ENCODE assay signal across 8 mouse cellular contexts in the genomic region with DNA sequence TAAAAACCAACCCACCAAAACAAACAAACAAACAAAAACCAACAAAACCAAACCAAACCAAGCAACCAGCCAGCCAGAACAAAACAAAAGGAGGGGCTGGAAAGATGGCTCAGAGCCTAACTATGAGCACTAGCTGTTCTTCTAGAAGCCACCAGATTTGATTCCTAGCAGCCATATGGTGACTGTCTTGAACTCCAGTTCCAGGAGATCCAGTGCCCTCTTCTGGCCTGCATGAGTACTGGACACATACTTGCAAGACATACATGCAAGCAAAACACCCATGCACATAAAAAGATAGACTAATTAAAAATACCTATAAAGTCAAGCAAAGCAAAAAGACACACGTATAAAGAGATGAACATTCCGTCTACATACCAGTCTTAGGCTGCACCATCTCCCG. TPM values are rescaled to one million over a fixed set of nuclear protein-coding genes. Genes with fewer than 3 reads are reported as not detected.
DNase-seq lines count a peak whose midpoint lies in the region; ATAC-seq lines count a peak whose summit lies in the region.

No protein-coding gene starts in this region.

- H3K27ac ChIP-seq in midbrain, embryonic 14.5 days (replicated peaks; ENCODE audit: low read depth, low read length) = no peak overlapping the region
- no peak overlapping the region for H3K27ac ChIP-seq in midbrain, embryonic 11.5 days (ENCODE audit: low read depth, low read length)
- H3K27ac ChIP-seq in embryonic facial prominence, embryonic 14.5 days (replicated peaks; ENCODE audit: low read depth, low read length) = no peak overlapping the region

- H3K4me1 ChIP-seq in midbrain, embryonic 14.5 days (ENCODE audit: control insufficient read depth, insufficient read depth, low read length) = no peaks in the 10 kb centered on the region
- H3K4me1 ChIP-seq in midbrain, embryonic 11.5 days (ENCODE audit: control insufficient read depth, insufficient read depth, low read length) = no peaks in the 10 kb centered on the region
- H3K4me1 ChIP-seq in embryonic facial prominence, embryonic 14.5 days (ENCODE audit: control insufficient read depth, insufficient read depth, low read length) = no peaks in the 10 kb centered on the region

- 95% methylated on average over 3 of the region's 3 CpGs for WGBS in midbrain, embryonic 14.5 days
- WGBS in midbrain, embryonic 11.5 days = 94% methylated on average over 3 of the region's 3 CpGs
- WGBS in embryonic facial prominence, embryonic 14.5 days = 90% methylated on average over 3 of the region's 3 CpGs

- no peak overlapping the region for H3K9ac ChIP-seq in midbrain, embryonic 14.5 days (replicated peaks; ENCODE audit: low read length)
- no peak overlapping the region for H3K9ac ChIP-seq in midbrain, embryonic 11.5 days (ENCODE audit: low read length)
- no peak overlapping the region for H3K9ac ChIP-seq in embryonic facial prominence, embryonic 14.5 days (ENCODE audit: low read depth, low read length)

- no peak for ATAC-seq in midbrain, embryonic 14.5 days (ENCODE audit: low FRiP score, low TSS enrichment)
- ATAC-seq in midbrain, embryonic 11.5 days (ENCODE audit: low FRiP score) = no peak
- no peak for ATAC-seq in embryonic facial prominence, embryonic 14.5 days (ENCODE audit: low read depth)
- peak; percentile 34; the same call in 1 of the 2 replicates for ATAC-seq in neutrophil, adult 5-6 weeks (ENCODE audit: extremely low read depth, insufficient number of reproducible peaks, low FRiP score, poor library complexity, severe bottlenecking)
- no peak for ATAC-seq in activated CD4-positive, CD25-positive, alpha-beta regulatory T cell, adult 4 months

- H3K36me3 ChIP-seq in midbrain, embryonic 14.5 days (ENCODE audit: control insufficient read depth, insufficient read depth, low read length) = no peaks in the 10 kb centered on the region
- no peaks in the 10 kb centered on the region for H3K36me3 ChIP-seq in midbrain, embryonic 11.5 days (ENCODE audit: control insufficient read depth, insufficient read depth, low read length)
- H3K36me3 ChIP-seq in embryonic facial prominence, embryonic 14.5 days (ENCODE audit: control insufficient read depth, insufficient read depth, low read length) = no peaks in the 10 kb centered on the region

- no peaks in the 10 kb centered on the region for H3K9me3 ChIP-seq in midbrain, embryonic 14.5 days (ENCODE audit: control insufficient read depth, low read length)
- no peaks in the 10 kb centered on the region for H3K9me3 ChIP-seq in midbrain, embryonic 11.5 days (ENCODE audit: control insufficient read depth, low read length)
- peaks cover 3% of the 10 kb centered on the region; the same call in 1 of the 2 replicates for H3K9me3 ChIP-seq in embryonic facial prominence, embryonic 14.5 days (ENCODE audit: control insufficient read depth, low read length)

- H3K4me2 ChIP-seq in midbrain, embryonic 14.5 days (ENCODE audit: low read length) = no peak overlapping the region
- H3K4me2 ChIP-seq in midbrain, embryonic 11.5 days = no peak overlapping the region
- H3K4me2 ChIP-seq in embryonic facial prominence, embryonic 14.5 days (ENCODE audit: low read depth, low read length) = no peak overlapping the region

- H3K4me3 ChIP-seq in midbrain, embryonic 14.5 days (replicated peaks; ENCODE audit: low read depth, low read length) = no peak overlapping the region
- no peak overlapping the region for H3K4me3 ChIP-seq in midbrain, embryonic 11.5 days (ENCODE audit: low read depth, low read length)
- H3K4me3 ChIP-seq in embryonic facial prominence, embryonic 14.5 days (ENCODE audit: low read depth, low read length) = no peak overlapping the region

- H3K27me3 ChIP-seq in midbrain, embryonic 14.5 days (ENCODE audit: control insufficient read depth, insufficient read depth, low read length) = no peaks in the 10 kb centered on the region
- H3K27me3 ChIP-seq in midbrain, embryonic 11.5 days (ENCODE audit: control insufficient read depth, insufficient read depth, low read length) = no peaks in the 10 kb centered on the region
- H3K27me3 ChIP-seq in embryonic facial prominence, embryonic 14.5 days (replicated peaks; ENCODE audit: control insufficient read depth, insufficient read depth, low read length) = no peaks in the 10 kb centered on the region

- peak; percentile 62 for DNase-seq in embryo, embryonic 10 days (ENCODE audit: low spot score)
- DNase-seq in embryo, embryonic 9.5 days (ENCODE audit: extremely low spot score) = no peak
- DNase-seq in midbrain, embryonic 14.5 days = peak; percentile 30
- no peak for DNase-seq in midbrain, embryonic 11.5 days (ENCODE audit: low spot score, missing footprints)
- DNase-seq in embryonic facial prominence, embryonic 14.5 days (ENCODE audit: low spot score) = peak; percentile 59
- DNase-seq in MN1 (ENCODE audit: low spot score) = no peak

RNA-seq across cellular contexts. Expression of gene Cmtm8, which starts 43.7 kb away (rescaled TPM):
- 4.4 and 6.1 TPM in 2 replicates for polyA plus RNA-seq in midbrain, embryonic 14.5 days (2014; fragmentation: Nextera tagmentation; extraction: Ambion mirVana)
- polyA plus RNA-seq in midbrain, embryonic 11.5 days (2014; fragmentation: Nextera tagmentation; extraction: Ambion mirVana) = 13.6 and 15.5 TPM in 2 replicates
- 16.9 and 18.6 TPM in 2 replicates for polyA plus RNA-seq in embryonic facial prominence, embryonic 14.5 days (2014; fragmentation: Nextera tagmentation; extraction: Ambion mirVana)
- total RNA-seq in neutrophil, adult 5-6 weeks (2017) = 2.1 and 3.3 TPM in 2 replicates
- not detected for polyA plus RNA-seq in activated CD4-positive, CD25-positive, alpha-beta regulatory T cell, adult 4 months (2017; shearing (Covaris generic))

RNA-seq across cellular contexts. Expression of gene Gpd1l, which starts 46.1 kb away (rescaled TPM):
- 14.3 and 15.7 TPM in 2 replicates for polyA plus RNA-seq in midbrain, embryonic 14.5 days (2014; fragmentation: Nextera tagmentation; extraction: Ambion mirVana)
- polyA plus RNA-seq in midbrain, embryonic 11.5 days (2014; fragmentation: Nextera tagmentation; extraction: Ambion mirVana) = 10.0 and 11.2 TPM in 2 replicates
- 9.1 and 10.3 TPM in 2 replicates for polyA plus RNA-seq in embryonic facial prominence, embryonic 14.5 days (2014; fragmentation: Nextera tagmentation; extraction: Ambion mirVana)
- 86.6 and 89.4 TPM in 2 replicates for total RNA-seq in neutrophil, adult 5-6 weeks (2017)
- polyA plus RNA-seq in activated CD4-positive, CD25-positive, alpha-beta regulatory T cell, adult 4 months (2017; shearing (Covaris generic)) = 10 to 100 TPM; 16.7 to 19.0 TPM

Comparison
In these comparisons a context has a peak if more than half of its experiments do, and no peak if none do; other contexts are left out.
1. DNase-seq: peak in embryo, embryonic 10 days (single experiment), midbrain, embryonic 14.5 days (single experiment) and embryonic facial prominence, embryonic 14.5 days (single experiment); none in embryo, embryonic 9.5 days (single experiment), midbrain, embryonic 11.5 days (single experiment) and MN1 (single experiment).